Mouse (Mus musculus) thymus, postnatal 10 days (tissue): ENCODE results near the gene Efna3.

Source experiments
- DNase-seq, 2 experiments: peaks; one replicate each; pipeline ENCODE4 v3.0.0; 2021; ENCODE audit warnings: low spot score in 2 of 2

Gene Efna3

GRCm38 (mm10) chr3:89337721-89338578 is 15.2 kb upstream of the Efna3 start, which contains the start of gene Efna4:
Efna4 (minus strand) TSS chr3:89338028.
- DNase-seq: peak; percentile 53 to 55

- no peak for DNase-seq
Observed at GRCm38 (mm10) chr3:89337062-89337720, 14.4 kb upstream of the Efna3 start.

GRCm38 (mm10) chr3:89336529-89336928 is 13.8 kb upstream of the Efna3 start:
- DNase-seq: no peak

- DNase-seq: no peak
Observed at GRCm38 (mm10) chr3:89333053-89333452, 10.3 kb upstream of the Efna3 start.

GRCm38 (mm10) chr3:89332476-89332875 is 9.7 kb upstream of the Efna3 start:
- no peak for DNase-seq

- no peak for DNase-seq
Observed at GRCm38 (mm10) chr3:89332013-89332412, 9.2 kb upstream of the Efna3 start.

GRCm38 (mm10) chr3:89331561-89331960 is 8.8 kb upstream of the Efna3 start:
- no peak for DNase-seq

- no peak for DNase-seq
Observed at GRCm38 (mm10) chr3:89330948-89331347, 8.2 kb upstream of the Efna3 start.

GRCm38 (mm10) chr3:89330346-89330745 is 7.6 kb upstream of the Efna3 start:
- no peak for DNase-seq

- DNase-seq: no peak
Observed at GRCm38 (mm10) chr3:89328623-89329022, 5.9 kb upstream of the Efna3 start.

GRCm38 (mm10) chr3:89327371-89327870 is 4.7 kb upstream of the Efna3 start:
- no peak for DNase-seq

- DNase-seq: no peak
Observed at GRCm38 (mm10) chr3:89325882-89326281, 3.1 kb upstream of the Efna3 start.

GRCm38 (mm10) chr3:89322131-89322500 is 649 bp downstream of the Efna3 start:
- DNase-seq: no peak

- no peak for DNase-seq
Observed at GRCm38 (mm10) chr3:89321183-89322130, 1.3 kb downstream of the Efna3 start.

GRCm38 (mm10) chr3:89320581-89321182 is 2.1 kb downstream of the Efna3 start:
- DNase-seq: no peak

- DNase-seq: no peak
Observed at GRCm38 (mm10) chr3:89319591-89320350, 3.0 kb downstream of the Efna3 start.

GRCm38 (mm10) chr3:89318971-89319590 is 3.7 kb downstream of the Efna3 start:
- DNase-seq: no peak

GRCm38 (mm10) chr3:89318316-89318715 is 4.4 kb downstream of the Efna3 start:
- no peak for DNase-seq

GRCm38 (mm10) chr3:89317246-89317645 is 5.5 kb downstream of the Efna3 start:
- no peak for DNase-seq

GRCm38 (mm10) chr3:89316833-89317232 is 5.9 kb downstream of the Efna3 start:
- peak; percentile 54 to 74 for DNase-seq
